Mouse (Mus musculus) adipose tissue, adult 10 weeks (tissue): ENCODE data around the gene Zyg11b. TPM values are rescaled to one million over a fixed set of nuclear protein-coding genes. Genes with fewer than 3 reads are reported as not detected.

Experiments used
- polyA plus RNA-seq: library from polyadenylated mRNA; stranded (reverse); fragments of 350-450 nt; fragmentation: Illumina TruSeq; extraction: RNeasy Lipid Tissue Mini Kit (QIAGEN cat#74804); gene quantifications from one replicate; pipeline ENCODE4 v1.2.3, GENCODE M21; 2014; ENCODE audit warnings: low read depth, low replicate concordance

Gene Zyg11b
- 17.2 TPM for polyA plus RNA-seq

DNA sequence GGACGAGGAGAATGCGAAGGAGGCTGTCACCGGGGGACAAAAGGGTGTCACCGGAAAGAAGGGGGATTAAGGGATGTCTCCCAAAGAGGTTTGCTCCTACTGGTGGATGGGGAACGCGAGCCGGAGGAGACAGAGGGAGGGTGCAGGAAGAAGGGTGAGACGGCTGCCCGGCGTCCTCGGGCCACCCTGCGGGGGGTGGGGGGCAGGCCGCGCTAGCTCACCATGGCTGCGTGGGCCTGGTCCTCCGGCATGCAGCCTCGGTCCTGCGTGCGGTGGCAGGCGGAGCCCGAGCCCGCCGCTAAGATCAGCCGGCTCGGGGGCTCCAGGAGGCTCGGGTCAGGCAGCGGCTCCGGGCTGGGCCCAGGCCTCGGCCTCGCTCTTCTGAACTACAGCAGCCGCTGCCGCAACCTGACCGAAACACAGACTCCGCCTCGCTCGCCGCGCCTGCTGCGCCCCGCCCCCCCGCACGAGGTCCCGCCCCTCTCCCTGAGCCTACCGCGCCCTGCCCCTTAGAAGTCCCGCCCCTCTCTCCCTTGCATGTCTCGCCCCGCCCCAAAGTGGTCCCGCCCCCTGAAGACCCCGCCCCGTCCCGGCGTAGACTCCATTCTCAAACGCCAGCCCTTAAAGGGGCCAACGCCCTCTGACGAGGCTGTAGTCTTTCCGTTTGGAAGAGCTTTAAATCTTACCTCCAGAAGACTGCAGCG lies at the start of gene Zyg11b:
Gene Zyg11b, minus strand, starts transcription at position 427 of the 704 bp plus-strand sequence.

DNA sequence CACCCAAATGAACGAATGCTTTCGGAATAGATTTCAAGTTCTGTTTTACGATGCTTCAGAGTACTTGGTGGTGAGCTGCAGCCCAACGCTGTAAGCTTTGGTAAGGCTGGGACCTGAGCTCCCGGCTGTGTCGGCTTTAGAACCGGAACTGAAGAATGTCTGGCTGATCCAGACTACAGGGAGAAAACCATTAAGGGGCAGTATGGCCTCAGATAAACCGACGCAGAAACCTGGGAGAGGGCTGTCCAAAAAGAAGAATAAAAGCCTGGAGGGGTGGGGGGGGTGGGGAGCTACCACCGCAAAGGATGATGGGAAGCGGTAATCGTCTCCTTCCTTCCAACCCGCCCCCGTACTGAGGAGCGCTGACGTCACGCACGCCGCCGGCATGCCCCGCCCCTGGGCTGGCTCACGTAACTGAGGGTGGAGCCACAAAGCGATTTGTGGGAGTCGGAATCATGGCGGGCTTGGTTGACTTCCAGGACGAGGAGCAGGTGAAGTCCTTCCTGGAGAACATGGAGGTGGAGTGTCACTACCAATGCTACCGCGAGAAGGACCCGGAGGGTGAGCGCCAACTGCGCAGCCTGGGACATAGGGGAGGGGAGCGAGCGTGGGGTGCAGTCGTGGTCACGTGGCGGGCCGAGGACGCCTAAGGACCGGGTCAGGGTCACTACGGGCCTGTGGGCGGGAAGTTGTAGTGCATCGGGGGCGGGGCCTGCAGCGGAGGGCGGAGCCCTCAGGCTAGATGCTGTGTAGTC lies 27.0 kb upstream of the Zyg11b start, which contains the start of gene Coa7:
Gene Coa7, plus strand, starts transcription at position 411 of the 755 bp plus-strand sequence.

DNA sequence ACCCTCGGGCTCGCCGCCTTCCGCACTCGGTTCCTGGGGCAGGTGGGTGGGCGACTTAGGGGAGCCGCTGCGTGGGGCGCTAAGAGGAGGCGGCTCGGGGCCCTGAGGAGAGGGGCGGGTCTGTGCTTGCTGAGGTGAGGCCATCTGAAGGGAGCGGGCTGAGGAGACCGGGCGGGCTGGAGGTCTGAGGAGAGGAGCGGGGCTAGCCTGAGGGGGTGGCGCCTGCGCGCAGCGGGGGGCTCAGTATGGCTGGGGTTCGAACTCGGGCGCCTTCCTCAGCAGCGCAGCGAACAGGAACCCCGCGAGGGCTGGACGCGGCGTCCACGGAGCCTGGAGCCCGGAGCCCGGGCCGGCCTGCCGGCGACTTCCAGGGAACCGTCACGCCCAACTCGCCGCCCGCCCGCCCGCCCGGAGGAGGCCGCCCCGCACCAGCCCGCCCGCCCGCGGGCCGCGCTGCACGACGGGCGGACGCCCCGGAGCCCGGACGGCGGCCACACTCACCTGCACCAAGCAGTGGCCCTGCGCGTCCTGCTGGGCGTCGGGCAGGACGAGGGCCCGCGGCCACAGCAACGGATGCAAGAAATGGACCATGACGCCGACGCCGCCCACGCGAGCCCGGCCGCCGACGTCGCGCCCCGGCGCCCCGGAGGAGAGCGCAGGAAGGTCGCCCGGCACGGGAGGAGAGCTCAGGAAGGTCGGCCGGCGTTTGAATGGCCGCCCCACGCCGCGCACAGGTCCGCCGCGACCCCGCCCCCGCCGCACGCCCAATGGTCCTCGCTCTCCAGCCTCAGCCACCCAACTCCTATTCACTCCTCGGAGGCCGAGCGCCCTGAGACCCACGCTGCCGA lies 83.3 kb downstream of the Zyg11b start, which contains the start of gene Zyg11a:
Gene Zyg11a, minus strand, starts transcription at position 717 of the 848 bp plus-strand sequence.

Other genes with a start within 250 kb of the Zyg11b start
- 66.3 TPM for gene Podn, start 204.7 kb downstream of the Zyg11b start, polyA plus RNA-seq
- gene Scp2, start 156.1 kb downstream of the Zyg11b start, polyA plus RNA-seq = 1,004 TPM
- 222 TPM for gene Echdc2, start 135.7 kb downstream of the Zyg11b start, polyA plus RNA-seq
- 3.4 TPM for gene Zyg11a, start 83.0 kb downstream of the Zyg11b start, polyA plus RNA-seq
- gene Coa7, start 27.0 kb upstream of the Zyg11b start, polyA plus RNA-seq = 10.4 TPM
- 1.1 TPM for gene Shisal2a, start 82.3 kb upstream of the Zyg11b start, polyA plus RNA-seq
- 22.2 TPM for gene Gpx7, start 105.9 kb upstream of the Zyg11b start, polyA plus RNA-seq
- gene Tut4, start 158.3 kb upstream of the Zyg11b start, polyA plus RNA-seq = 35.2 TPM